Mouse (Mus musculus): Measurements from ENCODE around the gene Osbpl2. TPM values are rescaled to one million over a fixed set of nuclear protein-coding genes. Genes with fewer than 3 reads are reported as not detected.
"Not testable (repeated sequence)": the region's sequence is repeated elsewhere in the genome, so short reads cannot be mapped to it uniquely, and the experiment has no call there.

Osbpl2 gene
- polyA plus RNA-seq, 1 experiment from 2014 or later: 35.2 TPM

GRCm38 (mm10) chr2:180171522-180172070 lies 52.5 kb downstream of the Osbpl2 start:
- no peaks in the 10 kb centered on the region for H3K9me3 ChIP-seq (ENCODE audit: low read length)
- under 1% methylated on average over 61 of the region's 80 CpGs for WGBS
- peaks cover 32% of the 10 kb centered on the region for H3K36me3 ChIP-seq (ENCODE audit: insufficient read depth, low read length)
- peak overlapping the region; percentile 82 for H3K9ac ChIP-seq (replicated peaks; ENCODE audit: low read length)
- peak overlapping the region; percentile 78 for H3K4me3 ChIP-seq (ENCODE audit: low read length)
- peak; percentile 70 for ATAC-seq (ENCODE audit: low FRiP score, low TSS enrichment)
- peaks cover 20% of the 10 kb centered on the region for H3K4me1 ChIP-seq (ENCODE audit: insufficient read depth, low read length)
- peak overlapping the region; percentile 61 for H3K27ac ChIP-seq (ENCODE audit: low read length)
- H3K4me2 ChIP-seq (replicated peaks; ENCODE audit: low read depth, low read length): peak overlapping the region; percentile 99
- H3K27me3 ChIP-seq (ENCODE audit: insufficient read depth, low read length): no peaks in the 10 kb centered on the region

GRCm38 (mm10) chr2:180172152-180172551 lies 53.0 kb downstream of the Osbpl2 start:
- Histone ChIP-seq H3K27ac (ENCODE audit: low read length) (peak overlapping the region; percentile 31; the same call in 1 of the 2 replicates), H3K9me3 (ENCODE audit: low read length) (no peaks in the 10 kb centered on the region), H3K36me3 (ENCODE audit: insufficient read depth, low read length) (peaks cover 37% of the 10 kb centered on the region), H3K9ac (replicated peaks; ENCODE audit: low read length) (peak overlapping the region; percentile 82), H3K4me1 (ENCODE audit: insufficient read depth, low read length) (peaks cover 20% of the 10 kb centered on the region), H3K27me3 (ENCODE audit: insufficient read depth, low read length) (no peaks in the 10 kb centered on the region), H3K4me2 (replicated peaks; ENCODE audit: low read depth, low read length) (peak overlapping the region; percentile 99), H3K4me3 (ENCODE audit: low read length) (peak overlapping the region; percentile 78)
- no peak for ATAC-seq (ENCODE audit: low FRiP score, low TSS enrichment)
- WGBS: 7% methylated on average over 7 of the region's 9 CpGs

GRCm38 (mm10) chr2:180173163-180173562 lies 54.1 kb downstream of the Osbpl2 start:
- 71% methylated on average over 4 of the region's 4 CpGs for WGBS
- Histone ChIP-seq H3K4me3 (ENCODE audit: low read length) (peak overlapping the region; percentile 78), H3K9ac (replicated peaks; ENCODE audit: low read length) (0 out of 2 replicates have a peak overlapping the region, but pooled peaks have one; percentile 36), H3K4me1 (ENCODE audit: insufficient read depth, low read length) (peaks cover 20% of the 10 kb centered on the region), H3K27me3 (ENCODE audit: insufficient read depth, low read length) (no peaks in the 10 kb centered on the region), H3K27ac (ENCODE audit: low read length) (no peak overlapping the region), H3K36me3 (ENCODE audit: insufficient read depth, low read length) (peaks cover 45% of the 10 kb centered on the region), H3K9me3 (ENCODE audit: low read length) (no peaks in the 10 kb centered on the region), H3K4me2 (replicated peaks; ENCODE audit: low read depth, low read length) (peak overlapping the region; percentile 99)
- no peak for ATAC-seq (ENCODE audit: low FRiP score, low TSS enrichment)

GRCm38 (mm10) chr2:180173711-180174110 lies 54.6 kb downstream of the Osbpl2 start:
- ATAC-seq (ENCODE audit: low FRiP score, low TSS enrichment); H3K4me2 ChIP-seq (replicated peaks; ENCODE audit: low read depth, low read length); H3K9me3 ChIP-seq (ENCODE audit: low read length); H3K4me3 ChIP-seq (ENCODE audit: low read length); H3K27me3 ChIP-seq (ENCODE audit: insufficient read depth, low read length); H3K27ac ChIP-seq (ENCODE audit: low read length): not testable (repeated sequence)
- 0 out of 2 replicates have a peak overlapping the region, but pooled peaks have one; percentile 36 for H3K9ac ChIP-seq (replicated peaks; ENCODE audit: low read length)
- H3K36me3 ChIP-seq (ENCODE audit: insufficient read depth, low read length): peaks cover 50% of the 10 kb centered on the region
- H3K4me1 ChIP-seq (ENCODE audit: insufficient read depth, low read length): peaks cover 20% of the 10 kb centered on the region
- WGBS: 75% methylated on average over 8 of the region's 8 CpGs

GRCm38 (mm10) chr2:180174121-180174520 lies 55.0 kb downstream of the Osbpl2 start:
- WGBS: 94% methylated on average over 5 of the region's 5 CpGs
- Histone ChIP-seq H3K27ac (ENCODE audit: low read length) (no peak overlapping the region), H3K4me3 (ENCODE audit: low read length) (no peak overlapping the region), H3K9me3 (ENCODE audit: low read length) (no peaks in the 10 kb centered on the region), H3K9ac (replicated peaks; ENCODE audit: low read length) (no peak overlapping the region), H3K4me1 (ENCODE audit: insufficient read depth, low read length) (peaks cover 20% of the 10 kb centered on the region), H3K4me2 (replicated peaks; ENCODE audit: low read depth, low read length) (no peak overlapping the region), H3K27me3 (ENCODE audit: insufficient read depth, low read length) (no peaks in the 10 kb centered on the region), H3K36me3 (ENCODE audit: insufficient read depth, low read length) (peaks cover 51% of the 10 kb centered on the region)
- no peak for ATAC-seq (ENCODE audit: low FRiP score, low TSS enrichment)

- Histone ChIP-seq H3K27me3 (ENCODE audit: insufficient read depth, low read length) (no peaks in the 10 kb centered on the region), H3K9me3 (ENCODE audit: low read length) (no peaks in the 10 kb centered on the region), H3K4me1 (ENCODE audit: insufficient read depth, low read length) (peaks cover 19% of the 10 kb centered on the region), H3K27ac (ENCODE audit: low read length) (no peak overlapping the region), H3K9ac (replicated peaks; ENCODE audit: low read length) (no peak overlapping the region), H3K4me2 (replicated peaks; ENCODE audit: low read depth, low read length) (no peak overlapping the region), H3K4me3 (ENCODE audit: low read length) (no peak overlapping the region), H3K36me3 (ENCODE audit: insufficient read depth, low read length) (peaks cover 58% of the 10 kb centered on the region)
- ATAC-seq (ENCODE audit: low FRiP score, low TSS enrichment): no peak
- 96% methylated on average over 7 of the region's 7 CpGs for WGBS
These were observed 56.6 kb downstream of the Osbpl2 start for GRCm38 (mm10) chr2:180175725-180176124.

GRCm38 (mm10) chr2:180181542-180181941 lies 62.4 kb downstream of the Osbpl2 start:
- Histone ChIP-seq H3K27ac (ENCODE audit: low read length) (no peak overlapping the region), H3K9ac (replicated peaks; ENCODE audit: low read length) (no peak overlapping the region), H3K4me2 (replicated peaks; ENCODE audit: low read depth, low read length) (no peak overlapping the region), H3K36me3 (ENCODE audit: insufficient read depth, low read length) (peaks cover 37% of the 10 kb centered on the region), H3K27me3 (ENCODE audit: insufficient read depth, low read length) (no peaks in the 10 kb centered on the region), H3K4me3 (ENCODE audit: low read length) (no peak overlapping the region), H3K9me3 (ENCODE audit: low read length) (no peaks in the 10 kb centered on the region), H3K4me1 (ENCODE audit: insufficient read depth, low read length) (no peaks in the 10 kb centered on the region)
- no peak for ATAC-seq (ENCODE audit: low FRiP score, low TSS enrichment)
- WGBS: 89% methylated on average over 9 of the region's 9 CpGs

GRCm38 (mm10) chr2:180184011-180184751 lies 65.1 kb downstream of the Osbpl2 start:
- Histone ChIP-seq H3K4me2 (replicated peaks; ENCODE audit: low read depth, low read length) (no peak overlapping the region), H3K27ac (ENCODE audit: low read length) (no peak overlapping the region), H3K27me3 (ENCODE audit: insufficient read depth, low read length) (no peaks in the 10 kb centered on the region), H3K36me3 (ENCODE audit: insufficient read depth, low read length) (peaks cover 36% of the 10 kb centered on the region), H3K4me1 (ENCODE audit: insufficient read depth, low read length) (no peaks in the 10 kb centered on the region), H3K4me3 (ENCODE audit: low read length) (no peak overlapping the region), H3K9ac (replicated peaks; ENCODE audit: low read length) (no peak overlapping the region), H3K9me3 (ENCODE audit: low read length) (no peaks in the 10 kb centered on the region)
- WGBS: 92% methylated on average over 24 of the region's 24 CpGs
- no peak for ATAC-seq (ENCODE audit: low FRiP score, low TSS enrichment)

- Histone ChIP-seq H3K4me1 (ENCODE audit: insufficient read depth, low read length) (no peaks in the 10 kb centered on the region), H3K36me3 (ENCODE audit: insufficient read depth, low read length) (peaks cover 31% of the 10 kb centered on the region), H3K4me3 (ENCODE audit: low read length) (no peak overlapping the region), H3K4me2 (replicated peaks; ENCODE audit: low read depth, low read length) (no peak overlapping the region), H3K27me3 (ENCODE audit: insufficient read depth, low read length) (no peaks in the 10 kb centered on the region), H3K9me3 (ENCODE audit: low read length) (no peaks in the 10 kb centered on the region), H3K9ac (replicated peaks; ENCODE audit: low read length) (no peak overlapping the region), H3K27ac (ENCODE audit: low read length) (no peak overlapping the region)
- ATAC-seq (ENCODE audit: low FRiP score, low TSS enrichment): no peak
- WGBS: 86% methylated on average over 6 of the region's 6 CpGs
These were observed 65.6 kb downstream of the Osbpl2 start for GRCm38 (mm10) chr2:180184752-180185109.

GRCm38 (mm10) chr2:180185686-180186085 lies 66.6 kb downstream of the Osbpl2 start:
- no peaks in the 10 kb centered on the region for H3K9me3 ChIP-seq (ENCODE audit: low read length)
- no peak overlapping the region for H3K4me2 ChIP-seq (replicated peaks; ENCODE audit: low read depth, low read length)
- no peak overlapping the region for H3K27ac ChIP-seq (ENCODE audit: low read length)
- H3K9ac ChIP-seq (replicated peaks; ENCODE audit: low read length): no peak overlapping the region
- 0 out of 2 replicates have a peak, but pooled peaks have one; percentile 41 for ATAC-seq (ENCODE audit: low FRiP score, low TSS enrichment)
- H3K4me1 ChIP-seq (ENCODE audit: insufficient read depth, low read length): no peaks in the 10 kb centered on the region
- peaks cover 39% of the 10 kb centered on the region for H3K36me3 ChIP-seq (ENCODE audit: insufficient read depth, low read length)
- 80% methylated on average over 14 of the region's 14 CpGs for WGBS
- no peaks in the 10 kb centered on the region for H3K27me3 ChIP-seq (ENCODE audit: insufficient read depth, low read length)
- no peak overlapping the region for H3K4me3 ChIP-seq (ENCODE audit: low read length)

Measured in kidney, embryonic 16.5 days (tissue).